Mouse (Mus musculus): Measurements from ENCODE around the gene Ghrh. TPM values are rescaled to one million over a fixed set of nuclear protein-coding genes. Genes with fewer than 3 reads are reported as not detected.

The Ghrh gene
- polyA plus RNA-seq, 1 experiment from 2014 or later: not detected

GRCm38 (mm10) chr2:157376995-157377394, 29.7 kb upstream of the Ghrh start:
- no peak overlapping the region for H3K4me2 ChIP-seq (ENCODE audit: low read depth, low read length)

DNA sequence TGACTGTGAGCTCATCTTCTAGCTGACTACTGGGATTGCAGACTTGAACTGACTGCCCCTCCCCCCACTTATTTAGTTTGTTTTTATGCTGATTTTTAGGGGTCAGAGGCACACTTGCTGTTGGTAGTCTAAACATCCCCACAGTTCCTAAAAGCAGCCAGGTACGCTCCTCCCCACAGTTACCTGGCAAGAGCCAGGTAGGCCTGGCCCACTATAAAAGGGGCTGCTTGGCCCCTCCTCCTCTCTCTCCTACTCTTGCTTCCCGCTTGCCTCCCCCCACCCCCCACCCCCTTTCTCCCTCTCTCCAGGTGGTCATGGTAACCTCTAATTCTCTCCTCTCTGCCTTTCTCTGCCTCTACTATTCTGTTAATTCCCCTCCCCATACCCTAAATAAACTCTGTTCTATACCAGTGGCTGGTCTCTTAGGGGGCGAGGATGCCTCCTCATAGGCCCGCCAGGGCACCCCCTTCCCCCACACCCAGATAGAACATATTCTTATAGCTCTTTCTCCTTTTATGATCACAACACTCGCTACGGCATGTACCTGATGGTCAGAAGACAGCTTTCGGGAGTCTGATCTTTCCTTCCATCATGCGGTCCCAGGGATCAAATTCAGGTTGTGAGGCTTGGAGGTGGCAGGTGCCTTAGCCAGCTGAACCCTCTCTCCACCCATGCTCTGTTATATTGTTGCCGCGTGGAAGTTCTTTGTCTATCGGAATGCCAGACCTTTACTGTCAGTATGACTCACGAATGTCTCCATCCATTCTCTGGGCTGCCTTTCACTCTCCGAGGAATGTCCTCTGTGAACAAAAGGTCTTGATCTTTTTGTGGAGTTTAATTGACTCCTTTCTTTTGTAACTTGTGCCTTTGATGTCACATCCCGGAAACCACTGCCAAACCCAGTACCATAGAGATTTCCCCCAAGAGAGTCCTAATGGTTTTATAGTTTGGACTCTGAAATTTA, 28.8 kb upstream of the Ghrh start:
- 52% methylated on average over 14 of the region's 14 CpGs for WGBS
- H3K9me3 ChIP-seq (replicated peaks; ENCODE audit: control insufficient read depth, low read length): no peaks in the 10 kb centered on the region
- H3K36me3 ChIP-seq (ENCODE audit: control insufficient read depth, insufficient read depth): peaks cover 8% of the 10 kb centered on the region
- no peak overlapping the region for H3K4me3 ChIP-seq (ENCODE audit: low read length)
- peaks cover 25% of the 10 kb centered on the region for H3K4me1 ChIP-seq (ENCODE audit: control insufficient read depth, insufficient read depth, low read length)
- ATAC-seq (replicated peaks; ENCODE audit: extremely low read depth, insufficient read depth, low FRiP score): no peak
- H3K27ac ChIP-seq (ENCODE audit: low read length): no peak overlapping the region
- no peak overlapping the region for H3K9ac ChIP-seq (ENCODE audit: low read length)
- H3K27me3 ChIP-seq (ENCODE audit: control insufficient read depth, insufficient read depth, low read length): no peaks in the 10 kb centered on the region
- no peak overlapping the region for H3K4me2 ChIP-seq (ENCODE audit: low read depth, low read length)

More at GRCm38 (mm10) chr2:157376995-157377394, 29.7 kb upstream of the Ghrh start:
- WGBS: 71% methylated on average over 3 of the region's 3 CpGs
- Histone ChIP-seq H3K36me3 (ENCODE audit: control insufficient read depth, insufficient read depth) (peaks cover 9% of the 10 kb centered on the region), H3K4me3 (ENCODE audit: low read length) (no peak overlapping the region), H3K27ac (ENCODE audit: low read length) (no peak overlapping the region), H3K9ac (ENCODE audit: low read length) (no peak overlapping the region), H3K9me3 (replicated peaks; ENCODE audit: control insufficient read depth, low read length) (no peaks in the 10 kb centered on the region), H3K27me3 (ENCODE audit: control insufficient read depth, insufficient read depth, low read length) (no peaks in the 10 kb centered on the region), H3K4me1 (ENCODE audit: control insufficient read depth, insufficient read depth, low read length) (peaks cover 21% of the 10 kb centered on the region)
- no peak for ATAC-seq (replicated peaks; ENCODE audit: extremely low read depth, insufficient read depth, low FRiP score)

- no peaks in the 10 kb centered on the region for H3K27me3 ChIP-seq (ENCODE audit: control insufficient read depth, insufficient read depth, low read length)
- no peak overlapping the region for H3K27ac ChIP-seq (ENCODE audit: low read length)
- H3K36me3 ChIP-seq (ENCODE audit: control insufficient read depth, insufficient read depth): peaks cover 6% of the 10 kb centered on the region; the same call in 1 of the 2 replicates
- no peak overlapping the region for H3K4me3 ChIP-seq (ENCODE audit: low read length)
- no peak overlapping the region for H3K9ac ChIP-seq (ENCODE audit: low read length)
- H3K9me3 ChIP-seq (replicated peaks; ENCODE audit: control insufficient read depth, low read length): no peaks in the 10 kb centered on the region
- no peak overlapping the region for H3K4me2 ChIP-seq (ENCODE audit: low read depth, low read length)
- no peak for ATAC-seq (replicated peaks; ENCODE audit: extremely low read depth, insufficient read depth, low FRiP score)
- 36% methylated on average over 7 of the region's 8 CpGs for WGBS
- peaks cover 25% of the 10 kb centered on the region for H3K4me1 ChIP-seq (ENCODE audit: control insufficient read depth, insufficient read depth, low read length)
These were observed 27.7 kb upstream of the Ghrh start for GRCm38 (mm10) chr2:157375051-157375450.

DNA sequence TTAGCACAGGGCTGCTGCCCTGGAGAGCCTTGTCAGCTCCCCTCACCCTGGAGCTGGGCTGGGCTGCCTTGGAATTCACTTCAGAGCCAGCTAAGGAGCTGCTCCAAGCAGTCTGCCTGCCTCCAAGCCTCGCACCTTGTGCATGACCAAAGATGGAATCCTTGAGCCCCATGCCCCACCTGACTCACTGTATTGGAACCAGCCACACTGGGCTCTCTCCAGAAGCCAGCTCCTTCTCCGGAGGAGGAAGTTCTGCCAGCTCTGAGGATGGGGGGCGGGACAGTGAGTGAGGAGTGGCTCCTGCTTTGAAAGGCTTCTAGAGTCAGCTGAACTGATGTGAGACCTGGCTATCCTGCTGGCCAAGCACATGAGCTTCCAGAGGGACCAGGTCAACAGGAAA, 26.4 kb upstream of the Ghrh start:
- no peak overlapping the region for H3K4me3 ChIP-seq (ENCODE audit: low read length)
- H3K27ac ChIP-seq (ENCODE audit: low read length): no peak overlapping the region
- 68% methylated on average over 3 of the region's 3 CpGs for whole genome bisulfite sequencing
- H3K9me3 ChIP-seq (replicated peaks; ENCODE audit: control insufficient read depth, low read length): no peaks in the 10 kb centered on the region
- H3K27me3 ChIP-seq (ENCODE audit: control insufficient read depth, insufficient read depth, low read length): no peaks in the 10 kb centered on the region
- ATAC-seq (replicated peaks; ENCODE audit: extremely low read depth, insufficient read depth, low FRiP score): no peak
- peaks cover 28% of the 10 kb centered on the region for H3K4me1 ChIP-seq (ENCODE audit: control insufficient read depth, insufficient read depth, low read length)
- H3K9ac ChIP-seq (ENCODE audit: low read length): no peak overlapping the region
- no peak overlapping the region for H3K4me2 ChIP-seq (ENCODE audit: low read depth, low read length)
- no peaks in the 10 kb centered on the region for H3K36me3 ChIP-seq (ENCODE audit: control insufficient read depth, insufficient read depth)

DNA sequence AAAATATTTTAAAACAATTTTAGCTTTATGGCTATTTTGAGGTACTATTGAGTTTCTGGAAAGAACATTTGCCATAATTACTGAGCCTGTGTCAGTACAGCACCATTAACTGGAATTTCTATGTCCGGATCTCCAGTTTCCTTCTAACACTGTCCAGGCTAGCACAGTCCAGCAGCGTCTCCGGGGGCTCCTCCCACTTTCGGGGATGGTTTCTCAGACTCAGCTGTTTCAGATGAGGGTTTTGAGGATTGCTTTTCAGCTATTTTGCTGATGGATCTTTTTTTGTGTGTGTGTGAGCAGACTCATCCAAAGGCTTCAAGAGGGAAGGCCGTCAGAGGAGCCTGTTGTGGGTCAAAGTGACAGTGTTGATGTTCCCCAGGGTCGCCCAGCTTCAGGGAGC, 24.4 kb upstream of the Ghrh start:
- no peaks in the 10 kb centered on the region for H3K9me3 ChIP-seq (replicated peaks; ENCODE audit: control insufficient read depth, low read length)
- 49% methylated on average over 6 of the region's 6 CpGs for WGBS
- no peak overlapping the region for H3K9ac ChIP-seq (ENCODE audit: low read length)
- no peaks in the 10 kb centered on the region for H3K36me3 ChIP-seq (ENCODE audit: control insufficient read depth, insufficient read depth)
- no peak for ATAC-seq (replicated peaks; ENCODE audit: extremely low read depth, insufficient read depth, low FRiP score)
- no peak overlapping the region for H3K4me3 ChIP-seq (ENCODE audit: low read length)
- H3K4me1 ChIP-seq (ENCODE audit: control insufficient read depth, insufficient read depth, low read length): peaks cover 31% of the 10 kb centered on the region
- no peak overlapping the region for H3K4me2 ChIP-seq (ENCODE audit: low read depth, low read length)
- no peak overlapping the region for H3K27ac ChIP-seq (ENCODE audit: low read length)
- no peaks in the 10 kb centered on the region for H3K27me3 ChIP-seq (ENCODE audit: control insufficient read depth, insufficient read depth, low read length)

GRCm38 (mm10) chr2:157367991-157368390, 20.7 kb upstream of the Ghrh start:
- peak overlapping the region; percentile 88 for H3K27ac ChIP-seq (ENCODE audit: low read length)
- no peaks in the 10 kb centered on the region for H3K36me3 ChIP-seq (ENCODE audit: control insufficient read depth, insufficient read depth)
- WGBS: 2% methylated on average over 13 of the region's 13 CpGs
- peak overlapping the region; percentile 94 for H3K9ac ChIP-seq (ENCODE audit: low read length)
- peak overlapping the region; percentile 81 for H3K4me3 ChIP-seq (ENCODE audit: low read length)
- peaks cover 20% of the 10 kb centered on the region for H3K4me1 ChIP-seq (ENCODE audit: control insufficient read depth, insufficient read depth, low read length)
- H3K9me3 ChIP-seq (replicated peaks; ENCODE audit: control insufficient read depth, low read length): no peaks in the 10 kb centered on the region
- H3K27me3 ChIP-seq (ENCODE audit: control insufficient read depth, insufficient read depth, low read length): no peaks in the 10 kb centered on the region
- peak overlapping the region; percentile 82 for H3K4me2 ChIP-seq (ENCODE audit: low read depth, low read length)
- 0 out of 2 replicates have a peak, but pooled peaks have one; percentile 9 for ATAC-seq (replicated peaks; ENCODE audit: extremely low read depth, insufficient read depth, low FRiP score)

DNA sequence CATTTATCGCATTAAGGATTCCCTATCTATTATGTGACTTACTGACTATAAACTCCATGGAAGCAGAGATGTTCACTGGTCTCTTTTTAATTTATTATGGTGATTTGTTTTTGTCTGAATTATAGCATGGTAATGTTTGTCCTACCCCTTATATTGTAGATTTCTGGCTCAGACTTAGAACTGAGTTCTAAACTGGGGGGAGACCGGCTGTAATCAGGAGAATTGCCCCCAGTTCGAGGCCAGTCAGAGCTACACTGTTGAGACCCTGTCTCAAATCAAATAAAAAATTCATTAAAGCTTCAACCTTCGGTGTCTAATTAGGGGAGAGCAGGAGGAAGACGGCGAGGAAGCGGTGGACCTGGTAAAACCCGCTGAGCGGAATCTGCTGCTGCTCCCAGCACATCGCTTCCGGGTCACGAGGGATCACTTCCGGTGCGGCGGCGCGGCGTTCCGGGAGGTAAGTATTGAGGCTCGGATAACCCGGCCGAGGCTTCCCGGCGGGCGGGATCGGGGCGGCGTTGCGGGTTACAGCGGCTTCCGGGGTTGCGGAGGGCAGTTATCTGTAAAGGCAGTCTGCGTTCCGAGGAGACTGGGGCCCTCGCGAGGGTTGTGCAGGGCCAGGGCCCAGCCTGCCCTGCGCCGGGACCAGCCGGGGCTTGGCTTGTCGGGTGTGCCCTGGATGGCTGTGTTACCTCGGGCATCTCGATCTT, 20.0 kb upstream of the Ghrh start, which contains the start of gene Manbal:
TSS of gene Manbal (plus strand) at position 411 of the 710 bp plus-strand sequence.
- H3K9me3 ChIP-seq (replicated peaks; ENCODE audit: control insufficient read depth, low read length): no peaks in the 10 kb centered on the region
- H3K4me1 ChIP-seq (ENCODE audit: control insufficient read depth, insufficient read depth, low read length): peaks cover 20% of the 10 kb centered on the region
- H3K9ac ChIP-seq (ENCODE audit: low read length): peak within 1 kb of the TSS; percentile 94
- peak within 1 kb of the TSS; percentile 82 for H3K4me2 ChIP-seq (ENCODE audit: low read depth, low read length)
- H3K27ac ChIP-seq (ENCODE audit: low read length): peak within 1 kb of the TSS; percentile 88
- no peaks in the 10 kb centered on the region for H3K36me3 ChIP-seq (ENCODE audit: control insufficient read depth, insufficient read depth)
- no peaks in the 10 kb centered on the region for H3K27me3 ChIP-seq (ENCODE audit: control insufficient read depth, insufficient read depth, low read length)
- WGBS: 4% methylated on average over 42 of the region's 42 CpGs
- peak within 1 kb of the TSS; percentile 81 for H3K4me3 ChIP-seq (ENCODE audit: low read length)
- peak; percentile 89 for ATAC-seq (replicated peaks; ENCODE audit: extremely low read depth, insufficient read depth, low FRiP score)

DNA sequence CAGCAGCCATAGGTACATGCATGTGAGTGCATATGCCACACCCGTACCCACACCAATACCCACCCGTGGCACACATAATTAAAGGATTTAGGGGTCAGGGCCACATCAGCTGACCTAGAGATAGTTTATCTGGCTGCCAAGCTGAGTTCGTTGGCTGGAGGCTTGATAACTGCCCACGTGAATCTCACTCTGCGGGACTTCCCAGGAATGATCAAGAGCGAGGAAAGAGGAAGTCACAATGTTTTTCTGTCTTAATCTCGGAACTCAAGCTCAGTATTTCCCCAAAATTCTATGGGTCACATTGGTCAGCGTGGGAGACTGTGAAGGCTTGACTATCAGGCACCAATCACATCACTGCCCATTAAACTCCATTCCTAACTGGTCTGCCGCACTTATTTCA, 19.5 kb upstream of the Ghrh start:
- Histone ChIP-seq H3K4me1 (ENCODE audit: control insufficient read depth, insufficient read depth, low read length) (peaks cover 16% of the 10 kb centered on the region), H3K9me3 (replicated peaks; ENCODE audit: control insufficient read depth, low read length) (no peaks in the 10 kb centered on the region), H3K27ac (ENCODE audit: low read length) (peak overlapping the region; percentile 88), H3K4me2 (ENCODE audit: low read depth, low read length) (peak overlapping the region; percentile 82), H3K4me3 (ENCODE audit: low read length) (peak overlapping the region; percentile 81; the same call in 1 of the 2 replicates), H3K27me3 (ENCODE audit: control insufficient read depth, insufficient read depth, low read length) (no peaks in the 10 kb centered on the region), H3K36me3 (ENCODE audit: control insufficient read depth, insufficient read depth) (no peaks in the 10 kb centered on the region), H3K9ac (ENCODE audit: low read length) (no peak overlapping the region)
- ATAC-seq (replicated peaks; ENCODE audit: extremely low read depth, insufficient read depth, low FRiP score): no peak
- 63% methylated on average over 9 of the region's 9 CpGs for WGBS

GRCm38 (mm10) chr2:157363031-157363430, 15.7 kb upstream of the Ghrh start:
- H3K9ac ChIP-seq (ENCODE audit: low read length): no peak overlapping the region
- H3K36me3 ChIP-seq (ENCODE audit: control insufficient read depth, insufficient read depth): no peaks in the 10 kb centered on the region
- no peak overlapping the region for H3K4me3 ChIP-seq (ENCODE audit: low read length)
- no peaks in the 10 kb centered on the region for H3K27me3 ChIP-seq (ENCODE audit: control insufficient read depth, insufficient read depth, low read length)
- no peak for ATAC-seq (replicated peaks; ENCODE audit: extremely low read depth, insufficient read depth, low FRiP score)
- no peaks in the 10 kb centered on the region for H3K9me3 ChIP-seq (replicated peaks; ENCODE audit: control insufficient read depth, low read length)
- H3K4me2 ChIP-seq (ENCODE audit: low read depth, low read length): no peak overlapping the region
- H3K4me1 ChIP-seq (ENCODE audit: control insufficient read depth, insufficient read depth, low read length): peaks cover 6% of the 10 kb centered on the region; the same call in 1 of the 2 replicates
- 70% methylated on average over 3 of the region's 3 CpGs for WGBS
- no peak overlapping the region for H3K27ac ChIP-seq (ENCODE audit: low read length)

All from heart, embryonic 16.5 days (tissue).